Mouse (Mus musculus) natural killer cell, adult 2 months (primary cell): ENCODE results near the gene Prkg1.
"Not testable (repeated sequence)": the region's sequence is repeated elsewhere in the genome, so short reads cannot be mapped to it uniquely, and the experiment has no call there.

Source experiments
- DNase-seq, 2 experiments: peaks; one replicate each; pipeline ENCODE4 v3.0.0; 2022; ENCODE audit warnings: low spot score in 2 of 2

Prkg1 gene

GRCm38 (mm10) chr19:30613150-30613865 lies 1151.5 kb downstream of the Prkg1 start:
- DNase-seq: no peak

GRCm38 (mm10) chr19:30586366-30586765 lies 1178.5 kb downstream of the Prkg1 start:
- no peak for DNase-seq

GRCm38 (mm10) chr19:30564516-30564915 lies 1200.3 kb downstream of the Prkg1 start:
- DNase-seq: no peak

GRCm38 (mm10) chr19:30563876-30564275 lies 1201.0 kb downstream of the Prkg1 start:
- DNase-seq: no peak

GRCm38 (mm10) chr19:30558024-30558423 lies 1206.8 kb downstream of the Prkg1 start:
- no peak for DNase-seq

GRCm38 (mm10) chr19:30554467-30554881 lies 1210.4 kb downstream of the Prkg1 start:
- peak in 1 of 2 experiments; percentile 3 for DNase-seq

GRCm38 (mm10) chr19:30553740-30554139 lies 1211.1 kb downstream of the Prkg1 start:
- DNase-seq: no peak

GRCm38 (mm10) chr19:30552260-30552659 lies 1212.6 kb downstream of the Prkg1 start:
- DNase-seq: no peak

- DNase-seq: no peak
These were observed 1214.8 kb downstream of the Prkg1 start for GRCm38 (mm10) chr19:30549854-30550647.

GRCm38 (mm10) chr19:30549044-30549853 lies 1215.6 kb downstream of the Prkg1 start, which contains the start of gene Dkk1:
Dkk1 (minus strand) TSS chr19:30549665.
- no peak for DNase-seq

GRCm38 (mm10) chr19:30548411-30549043 lies 1216.3 kb downstream of the Prkg1 start:
- no peak for DNase-seq

- DNase-seq: not testable (repeated sequence)
These were observed 1225.4 kb downstream of the Prkg1 start for GRCm38 (mm10) chr19:30539365-30539941.

- DNase-seq: no peak
These were observed 1248.1 kb downstream of the Prkg1 start for GRCm38 (mm10) chr19:30516771-30517170.
